In the genomic region with DNA sequence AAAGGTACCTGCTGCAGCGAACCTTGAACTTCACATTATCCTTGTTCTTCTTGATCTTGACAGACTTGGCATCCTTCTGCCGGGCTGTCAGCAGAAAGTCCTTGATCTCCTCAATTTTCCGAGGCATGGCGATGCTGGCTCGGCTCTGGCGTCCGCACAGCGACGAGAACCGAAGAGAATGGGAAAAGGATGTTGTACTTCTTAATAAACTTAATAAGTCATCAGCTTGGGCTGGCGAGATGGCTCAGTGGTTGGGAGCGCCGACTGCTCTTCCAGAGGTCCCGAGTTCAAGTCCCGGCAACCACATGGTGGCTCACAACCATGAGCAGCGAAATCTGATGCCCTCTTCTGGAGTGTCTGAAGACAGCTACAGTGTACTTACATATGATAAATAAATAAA, we compare ENCODE assay signal across 8 mouse cellular contexts. TPM values are rescaled to one million over a fixed set of nuclear protein-coding genes. Genes with fewer than 3 reads are reported as not detected.
"Had no signal": no experiment of that assay in that cellular context is flagged by ENCODE, and none has a peak within 500 bp of the region (broad histone marks: within the 10 kb centered on the region; RNA-seq: fewer than 3 reads in every experiment).

No protein-coding gene starts in this region.

RNA-seq across cellular contexts. Expression of gene Evx1, which starts 33.5 kb away (rescaled TPM):
- total RNA-seq: neutrophil, adult 5-6 weeks had no signal
- polyA plus RNA-seq: small intestine, adult 2 months; spleen, adult 2 months; stomach, embryonic 15.5 days; stomach, embryonic 16.5 days; stomach, postnatal 0 days; thymus, adult 2 months; thymus, postnatal 0 days had no signal
